Mouse (Mus musculus): ENCODE results near the gene Prss50. TPM values are rescaled to one million over a fixed set of nuclear protein-coding genes. Genes with fewer than 3 reads are reported as not detected.
"Not testable (repeated sequence)": the region's sequence is repeated elsewhere in the genome, so short reads cannot be mapped to it uniquely, and the experiment has no call there.

Prss50 gene
- total RNA-seq (2014; rRNA removed) (0.24 TPM in 1 of 2 replicates, not detected in the other), polyA plus RNA-seq (2015; fragmentation: Nextera tagmentation; extraction: Ambion mirVana) (0.54 and 0.63 TPM in 2 replicates)

- Histone ChIP-seq H3K4me1 (ENCODE audit: insufficient read depth) (no peaks in the 10 kb centered on the region), H3K4me2 (ENCODE audit: low read depth) (peak within 1 kb of the TSS; percentile 37), H3K27ac (ENCODE audit: low read depth, low read length) (no peak within 1 kb of the TSS), H3K9me3 (ENCODE audit: low read length) (no peaks in the 10 kb centered on the region), H3K36me3 (ENCODE audit: insufficient read depth) (no peaks in the 10 kb centered on the region), H3K9ac (no peak within 1 kb of the TSS), H3K4me3 (ENCODE audit: low read depth, low read length) (peak within 1 kb of the TSS; percentile 17; the same call in 1 of the 2 replicates), H3K27me3 (ENCODE audit: insufficient read depth, low read length) (peaks cover 13% of the 10 kb centered on the region; the same call in 1 of the 2 replicates)
- DNase-seq, result no peak
- ATAC-seq, result no peak
- TF ChIP-seq CTCF (IDR thresholded peaks at IDR 0.05; ENCODE audit: low read depth), result peak; percentile 62
- WGBS, result 9% methylated on average over 49 of the region's 50 CpGs
These were observed at the start of gene Prss50 for GRCm38 (mm10) chr9:110857781-110858472. Prss50 (plus strand) TSS chr9:110857967.

GRCm38 (mm10) chr9:110810051-110810450 lies 47.7 kb upstream of the Prss50 start:
- WGBS, result 71% methylated on average over 4 of the region's 4 CpGs
- no peak for TF ChIP-seq CTCF (IDR thresholded peaks at IDR 0.05; ENCODE audit: low read depth)
- DNase-seq, result peak; percentile 5
- Histone ChIP-seq H3K27ac (ENCODE audit: low read depth, low read length) (no peak overlapping the region), H3K4me3 (ENCODE audit: low read depth, low read length) (no peak overlapping the region), H3K27me3 (ENCODE audit: insufficient read depth, low read length) (no peaks in the 10 kb centered on the region), H3K9ac (no peak overlapping the region), H3K36me3 (ENCODE audit: insufficient read depth) (no peaks in the 10 kb centered on the region), H3K4me1 (ENCODE audit: insufficient read depth) (no peaks in the 10 kb centered on the region), H3K9me3 (ENCODE audit: low read length) (no peaks in the 10 kb centered on the region), H3K4me2 (ENCODE audit: low read depth) (no peak overlapping the region)
- ATAC-seq, result no peak

GRCm38 (mm10) chr9:110813789-110814188 lies 44.0 kb upstream of the Prss50 start, which contains the start of gene Prss44:
Prss44 (plus strand) TSS chr9:110813994.
- Histone ChIP-seq H3K4me1 (ENCODE audit: insufficient read depth) (no peaks in the 10 kb centered on the region), H3K27ac (ENCODE audit: low read depth, low read length) (no peak within 1 kb of the TSS), H3K4me3 (ENCODE audit: low read depth, low read length) (no peak within 1 kb of the TSS), H3K4me2 (ENCODE audit: low read depth) (no peak within 1 kb of the TSS), H3K9me3 (ENCODE audit: low read length) (no peaks in the 10 kb centered on the region), H3K36me3 (ENCODE audit: insufficient read depth) (no peaks in the 10 kb centered on the region), H3K9ac (no peak within 1 kb of the TSS), H3K27me3 (ENCODE audit: insufficient read depth, low read length) (no peaks in the 10 kb centered on the region)
- ATAC-seq, result no peak
- DNase-seq, result no peak
- no peak for TF ChIP-seq CTCF (IDR thresholded peaks at IDR 0.05; ENCODE audit: low read depth)
- 69% methylated on average over 18 of the region's 18 CpGs for WGBS

GRCm38 (mm10) chr9:110820546-110820945 lies 37.2 kb upstream of the Prss50 start:
- H3K9me3 ChIP-seq (ENCODE audit: low read length), result not testable (repeated sequence)

GRCm38 (mm10) chr9:110821436-110821835 lies 36.3 kb upstream of the Prss50 start:
- Histone ChIP-seq H3K4me1 (ENCODE audit: insufficient read depth) (no peaks in the 10 kb centered on the region), H3K4me3 (ENCODE audit: low read depth, low read length) (no peak overlapping the region), H3K36me3 (ENCODE audit: insufficient read depth) (no peaks in the 10 kb centered on the region), H3K9me3 (ENCODE audit: low read length) (no peaks in the 10 kb centered on the region), H3K4me2 (ENCODE audit: low read depth) (no peak overlapping the region), H3K27me3 (ENCODE audit: insufficient read depth, low read length) (no peaks in the 10 kb centered on the region), H3K9ac (no peak overlapping the region), H3K27ac (ENCODE audit: low read depth, low read length) (no peak overlapping the region)
- no peak for ATAC-seq
- WGBS, result 87% methylated on average over 7 of the region's 7 CpGs
- no peak for TF ChIP-seq CTCF (IDR thresholded peaks at IDR 0.05; ENCODE audit: low read depth)
- DNase-seq, result no peak

More at GRCm38 (mm10) chr9:110820546-110820945, 37.2 kb upstream of the Prss50 start:
- not testable (repeated sequence) for H3K27me3 ChIP-seq (ENCODE audit: insufficient read depth, low read length); H3K4me2 ChIP-seq (ENCODE audit: low read depth); H3K4me1 ChIP-seq (ENCODE audit: insufficient read depth); H3K4me3 ChIP-seq (ENCODE audit: low read depth, low read length); H3K36me3 ChIP-seq (ENCODE audit: insufficient read depth); H3K27ac ChIP-seq (ENCODE audit: low read depth, low read length); DNase-seq; H3K9ac ChIP-seq; ATAC-seq

GRCm38 (mm10) chr9:110825426-110825825 lies 32.3 kb upstream of the Prss50 start:
- H3K4me1 ChIP-seq (ENCODE audit: insufficient read depth), result no peaks in the 10 kb centered on the region
- no peak overlapping the region for H3K4me3 ChIP-seq (ENCODE audit: low read depth, low read length)
- H3K9ac ChIP-seq, result no peak overlapping the region
- no peaks in the 10 kb centered on the region for H3K36me3 ChIP-seq (ENCODE audit: insufficient read depth)
- no peaks in the 10 kb centered on the region for H3K9me3 ChIP-seq (ENCODE audit: low read length)
- WGBS, result 62% methylated on average over 4 of the region's 4 CpGs
- H3K27ac ChIP-seq (ENCODE audit: low read depth, low read length), result no peak overlapping the region
- H3K4me2 ChIP-seq (ENCODE audit: low read depth), result no peak overlapping the region
- peak; percentile 15 for DNase-seq
- no peaks in the 10 kb centered on the region for H3K27me3 ChIP-seq (ENCODE audit: insufficient read depth, low read length)
- no peak for TF ChIP-seq CTCF (IDR thresholded peaks at IDR 0.05; ENCODE audit: low read depth)
- no peak for ATAC-seq

GRCm38 (mm10) chr9:110825832-110826231 lies 31.9 kb upstream of the Prss50 start:
- 64% methylated on average over 7 of the region's 7 CpGs for WGBS

More at GRCm38 (mm10) chr9:110825832-110826231, 31.9 kb upstream of the Prss50 start:
- Histone ChIP-seq H3K36me3 (ENCODE audit: insufficient read depth) (no peaks in the 10 kb centered on the region), H3K4me2 (ENCODE audit: low read depth) (no peak overlapping the region), H3K4me3 (ENCODE audit: low read depth, low read length) (no peak overlapping the region), H3K27ac (ENCODE audit: low read depth, low read length) (no peak overlapping the region), H3K27me3 (ENCODE audit: insufficient read depth, low read length) (no peaks in the 10 kb centered on the region), H3K4me1 (ENCODE audit: insufficient read depth) (no peaks in the 10 kb centered on the region), H3K9me3 (ENCODE audit: low read length) (no peaks in the 10 kb centered on the region), H3K9ac (no peak overlapping the region)
- DNase-seq, result no peak
- no peak for TF ChIP-seq CTCF (IDR thresholded peaks at IDR 0.05; ENCODE audit: low read depth)
- ATAC-seq, result no peak

Data from forebrain, postnatal 0 days (tissue).